Comparison of ENCODE assay signal across 14 mouse cellular contexts in the genomic region with DNA sequence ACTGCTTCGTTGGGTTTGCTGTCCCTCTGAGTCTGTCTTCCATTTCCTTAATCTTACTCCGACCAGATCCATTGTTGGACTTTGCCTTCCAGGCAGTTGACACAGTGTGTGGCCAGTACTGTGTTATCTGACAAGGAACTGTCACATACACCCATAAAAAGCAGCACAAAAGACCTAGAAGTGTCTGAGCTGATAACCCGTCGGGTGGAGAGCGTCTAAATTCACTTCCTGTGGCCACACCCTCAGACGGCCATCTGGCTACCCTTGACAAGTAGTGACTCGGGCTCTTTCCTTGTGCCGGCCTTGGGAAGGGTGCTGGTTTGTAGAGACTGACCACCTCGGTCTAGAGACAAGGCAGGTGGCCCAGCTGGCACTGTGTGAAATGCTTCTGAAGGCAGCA.
DNase-seq lines count a peak whose midpoint lies in the region; ATAC-seq and TF ChIP-seq lines count a peak whose summit lies in the region.
"Had no signal": no experiment of that assay in that cellular context is flagged by ENCODE, and none has a peak within 500 bp of the region (broad histone marks: within the 10 kb centered on the region; RNA-seq: fewer than 3 reads in every experiment).

No protein-coding gene starts in this region.

- peak; percentile 84 for DNase-seq in MEL-GATA-1-ER (ENCODE audit: extremely low read depth, low read depth)
- peak; percentile 57 for DNase-seq in liver, postnatal 0 days
- no peak for DNase-seq in kidney, postnatal 25 days
- DNase-seq in kidney, adult 9 months, result no peak
- DNase-seq: gastrocnemius, postnatal 25 days; heart, postnatal 10 days; layer of hippocampus, adult 9-11 months; lung, postnatal 14 days had no signal

- 54% methylated on average over 9 of the region's 9 CpGs for WGBS in intestine, embryonic 15.5 days
- WGBS in liver, postnatal 0 days (ENCODE audit: insufficient replicate concordance), result 37% methylated on average over 9 of the region's 9 CpGs
- WGBS in forebrain, embryonic 15.5 days, result 89% methylated on average over 9 of the region's 9 CpGs

- TF ChIP-seq EP300 in liver, postnatal 0 days (IDR thresholded peaks at IDR 0.05; ENCODE audit: low read depth), result peak; percentile 88

- H3K9me3 ChIP-seq in E14TG2a.4 (ENCODE audit: low read length), result no peaks in the 10 kb centered on the region
- H3K9me3 ChIP-seq in intestine, embryonic 15.5 days, result no peaks in the 10 kb centered on the region
- no peaks in the 10 kb centered on the region for H3K9me3 ChIP-seq in liver, postnatal 0 days (ENCODE audit: low read length)
- H3K9me3 ChIP-seq in forebrain, embryonic 15.5 days, result no peaks in the 10 kb centered on the region
- H3K9me3 ChIP-seq: midbrain, embryonic 15.5 days; neural tube, embryonic 13.5 days had no signal

- peaks cover 94% of the 10 kb centered on the region for H3K4me1 ChIP-seq in E14TG2a.4 (replicated peaks; ENCODE audit: low read depth, low read length)
- peaks cover 17% of the 10 kb centered on the region for H3K4me1 ChIP-seq in intestine, embryonic 15.5 days (replicated peaks)
- H3K4me1 ChIP-seq in liver, postnatal 0 days (ENCODE audit: insufficient read depth), result peaks cover 14% of the 10 kb centered on the region
- H3K4me1 ChIP-seq in forebrain, embryonic 15.5 days, result peaks cover 8% of the 10 kb centered on the region

- peak; percentile 86 for ATAC-seq in intestine, embryonic 15.5 days
- ATAC-seq in liver, postnatal 0 days, result peak; percentile 87
- ATAC-seq in forebrain, embryonic 15.5 days (replicated peaks), result no peak
- ATAC-seq: forebrain, embryonic 14.5 days; midbrain, embryonic 15.5 days had no signal

- TF ChIP-seq CTCF in E14TG2a.4 (conservative IDR thresholded peaks at IDR 0.05; ENCODE audit: low read length), result no peak
- no peak for TF ChIP-seq CTCF in liver, postnatal 0 days (IDR thresholded peaks at IDR 0.05; ENCODE audit: low read depth)

- 0 out of 2 replicates have a peak overlapping the region, but pooled peaks have one; percentile 6 for H3K4me2 ChIP-seq in intestine, embryonic 15.5 days (replicated peaks)
- H3K4me2 ChIP-seq in liver, postnatal 0 days (ENCODE audit: low read depth, low read length), result peak overlapping the region; percentile 34
- no peak overlapping the region for H3K4me2 ChIP-seq in forebrain, embryonic 15.5 days (replicated peaks)
- H3K4me2 ChIP-seq: midbrain, embryonic 15.5 days; neural tube, embryonic 13.5 days had no signal

- peak overlapping the region; percentile 77 for H3K27ac ChIP-seq in intestine, embryonic 15.5 days
- peak overlapping the region; percentile 39; the same call in 1 of the 2 replicates for H3K27ac ChIP-seq in liver, postnatal 0 days (ENCODE audit: low read depth)
- H3K27ac ChIP-seq in forebrain, embryonic 15.5 days (replicated peaks), result no peak overlapping the region
- H3K27ac ChIP-seq: midbrain, embryonic 15.5 days; neural tube, embryonic 13.5 days had no signal

- H3K4me3 ChIP-seq in E14TG2a.4 (replicated peaks; ENCODE audit: low read length), result peak overlapping the region; percentile 14; the same call in 1 of the 2 replicates
- H3K4me3 ChIP-seq in intestine, embryonic 15.5 days (replicated peaks), result no peak overlapping the region
- no peak overlapping the region for H3K4me3 ChIP-seq in liver, postnatal 0 days (ENCODE audit: low read depth, low read length)
- no peak overlapping the region for H3K4me3 ChIP-seq in forebrain, embryonic 15.5 days
- H3K4me3 ChIP-seq: midbrain, embryonic 15.5 days; neural tube, embryonic 13.5 days had no signal

- H3K27me3 ChIP-seq in E14TG2a.4 (ENCODE audit: insufficient read depth, low read length), result no peaks in the 10 kb centered on the region
- H3K27me3 ChIP-seq in intestine, embryonic 15.5 days (replicated peaks), result no peaks in the 10 kb centered on the region
- no peaks in the 10 kb centered on the region for H3K27me3 ChIP-seq in liver, postnatal 0 days (ENCODE audit: insufficient read depth, low read length)
- no peaks in the 10 kb centered on the region for H3K27me3 ChIP-seq in forebrain, embryonic 15.5 days
- H3K27me3 ChIP-seq: midbrain, embryonic 15.5 days; neural tube, embryonic 13.5 days had no signal

- no peaks in the 10 kb centered on the region for H3K36me3 ChIP-seq in E14TG2a.4 (ENCODE audit: insufficient read depth, low read length)
- H3K36me3 ChIP-seq in intestine, embryonic 15.5 days, result no peaks in the 10 kb centered on the region
- H3K36me3 ChIP-seq in liver, postnatal 0 days (replicated peaks; ENCODE audit: insufficient read depth, low read length), result no peaks in the 10 kb centered on the region
- H3K36me3 ChIP-seq in forebrain, embryonic 15.5 days, result peaks cover 12% of the 10 kb centered on the region
- H3K36me3 ChIP-seq: midbrain, embryonic 15.5 days had no signal

- H3K9ac ChIP-seq in intestine, embryonic 15.5 days, result no peak overlapping the region
- peak overlapping the region; percentile 27; the same call in 1 of the 2 replicates for H3K9ac ChIP-seq in liver, postnatal 0 days (replicated peaks)
- no peak overlapping the region for H3K9ac ChIP-seq in forebrain, embryonic 15.5 days (replicated peaks)
- H3K9ac ChIP-seq: midbrain, embryonic 15.5 days; neural tube, embryonic 13.5 days had no signal

Comparison
In these comparisons a context has a peak if more than half of its experiments do, and no peak if none do; other contexts are left out.
1. DNase-seq: peak in MEL-GATA-1-ER (single experiment) and liver, postnatal 0 days (single experiment); none in kidney, postnatal 25 days (0 of 2) and kidney, adult 9 months (single experiment).